Mouse (Mus musculus) T-helper 2 cell (primary cell): Measurements from ENCODE around the gene Ankrd35.
"Not testable (repeated sequence)": the region's sequence is repeated elsewhere in the genome, so short reads cannot be mapped to it uniquely, and the experiment has no call there.

Source experiments
- in situ Hi-C: fragments of 300-600 bp; cut with MboI, MseI; formaldehyde crosslinking; loops from one replicate; pipeline ENCODE4 v1.15.1; 2025; ENCODE audit warnings: high pct_unique_total_duplicates

The Ankrd35 gene

DNA sequence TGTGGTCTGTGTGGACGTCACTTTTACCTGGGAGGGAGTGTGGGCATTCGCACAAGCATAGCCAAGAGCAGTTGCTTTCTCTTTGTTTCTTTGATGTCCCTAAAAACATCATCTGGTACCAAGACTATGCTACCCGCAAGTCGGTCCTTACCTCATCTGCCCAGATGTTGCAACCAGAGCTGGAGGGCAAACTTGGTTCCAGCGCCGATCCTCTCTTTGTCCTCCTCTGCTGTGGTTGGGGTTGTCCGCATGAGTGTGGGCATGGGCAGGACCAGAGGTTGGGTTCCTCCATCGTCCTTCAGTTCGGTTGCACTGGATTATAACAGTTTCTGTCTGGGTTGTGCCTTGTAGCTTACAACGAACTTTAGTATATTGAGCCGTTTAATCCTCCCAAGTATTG lies 36.3 kb downstream of the Ankrd35 start:
- in situ Hi-C loops = no loop called here

GRCm38 (mm10) chr3:96706984-96707383 lies 37.1 kb downstream of the Ankrd35 start:
- in situ Hi-C loops = no loop called here

DNA sequence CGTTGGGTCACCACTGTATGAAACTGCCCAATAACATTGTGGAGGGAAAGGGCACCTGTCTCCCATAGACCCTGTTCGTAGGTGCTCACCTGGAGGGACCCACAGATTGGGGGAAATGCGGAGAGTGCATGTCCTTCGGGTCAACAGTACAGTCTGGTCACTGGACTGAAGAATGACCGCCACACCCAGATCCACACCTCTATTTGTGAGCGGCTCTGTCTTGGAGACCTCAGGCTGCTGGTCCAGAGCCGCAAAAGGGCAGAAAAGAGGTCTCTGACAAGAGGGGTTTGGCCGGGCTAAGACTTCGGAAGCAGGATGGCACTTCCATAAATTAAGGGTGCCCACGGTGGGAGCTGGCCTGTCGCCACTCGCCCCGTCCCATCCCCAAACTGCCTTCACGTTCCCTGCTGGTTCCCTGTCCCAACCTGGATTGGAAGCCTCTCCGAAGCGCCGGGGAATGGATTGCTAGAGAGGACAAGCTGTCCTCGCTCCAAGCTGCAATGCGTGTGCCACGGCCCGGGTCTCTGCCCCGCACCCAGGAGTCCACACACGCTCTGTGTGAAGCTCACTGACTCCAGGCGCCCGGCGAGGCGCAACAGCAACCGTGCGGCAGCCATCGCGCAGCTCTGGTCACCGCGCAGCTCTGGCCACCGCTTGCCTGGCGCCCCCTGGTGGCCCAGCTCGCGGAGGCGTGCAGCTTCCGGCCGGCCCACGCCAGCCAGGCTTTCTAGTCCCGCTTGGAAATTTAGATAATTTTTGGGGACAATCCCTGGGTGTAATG lies 38.2 kb downstream of the Ankrd35 start, which contains the start of gene Nudt17:
TSS of gene Nudt17 (minus strand) at position 660 of the 781 bp plus-strand sequence.
- in situ Hi-C loops = no loop called here

DNA sequence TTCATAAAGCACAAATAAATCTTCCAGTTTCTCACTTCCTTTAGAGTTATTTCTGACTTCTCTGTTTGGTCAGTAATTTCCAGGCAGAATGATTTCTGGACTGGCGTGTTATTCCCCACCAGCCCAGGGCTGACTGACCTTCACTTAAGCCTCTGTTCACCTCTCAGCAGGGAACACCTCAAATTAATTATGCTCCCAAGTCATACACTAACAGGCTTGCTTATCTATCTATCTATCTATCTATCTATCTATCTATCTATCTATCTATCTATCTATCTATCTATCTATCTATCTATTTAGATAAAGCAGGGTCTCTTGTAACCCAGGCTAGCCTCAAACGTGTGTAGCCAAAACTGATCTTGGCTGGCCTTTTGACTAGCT lies 38.7 kb downstream of the Ankrd35 start:
- in situ Hi-C loops = no loop called here

DNA sequence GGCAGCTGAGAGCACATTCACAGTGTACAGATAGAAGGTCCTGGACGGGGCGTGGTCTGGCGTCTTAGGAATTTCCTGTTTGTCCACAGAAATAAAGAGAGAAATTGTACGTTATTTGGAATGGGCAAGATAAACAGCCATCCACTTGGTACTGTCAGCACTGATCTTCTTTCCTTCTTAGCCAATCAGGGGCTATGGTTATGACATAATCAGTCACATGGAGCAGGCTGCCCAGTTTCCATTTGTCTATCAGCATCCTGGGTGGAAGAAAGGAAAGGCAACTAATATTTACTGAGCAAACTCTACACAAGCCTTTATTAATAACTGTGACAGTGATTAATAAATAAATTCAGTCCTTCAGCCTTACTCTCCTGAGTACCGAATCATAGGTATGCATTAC lies 44.4 kb downstream of the Ankrd35 start:
- in situ Hi-C loops = no loop called here

- in situ Hi-C loops = no loop called here
Observed at GRCm38 (mm10) chr3:96715854-96716253, 45.9 kb downstream of the Ankrd35 start.

- in situ Hi-C loops = no loop called here
Observed at GRCm38 (mm10) chr3:96719173-96719572, 49.2 kb downstream of the Ankrd35 start.

DNA sequence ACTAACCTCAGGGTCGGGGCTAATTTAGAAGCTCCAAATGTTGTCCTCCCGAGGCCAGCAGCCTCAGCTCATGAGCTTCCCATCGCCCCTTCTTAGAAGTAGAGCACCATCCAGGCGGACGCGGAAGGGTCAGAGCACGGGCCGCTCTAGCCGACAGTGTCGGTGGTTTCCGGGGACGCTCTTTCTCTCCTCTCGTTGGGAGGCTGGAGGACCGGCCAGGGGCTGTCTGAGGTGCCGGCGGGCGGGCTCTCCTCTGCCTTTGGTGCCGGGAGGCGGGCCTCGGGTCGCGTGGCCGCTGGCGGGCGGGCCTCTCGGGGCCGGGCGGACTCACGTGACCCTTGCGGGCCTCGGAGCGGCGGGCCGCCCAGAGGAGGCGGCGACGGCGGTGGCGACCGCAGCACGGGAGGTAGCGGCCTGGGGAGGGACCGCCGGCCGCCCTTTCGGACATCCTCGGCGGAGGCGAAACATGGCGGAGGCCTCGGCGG lies 57.5 kb downstream of the Ankrd35 start, which contains the start of the genes Polr3c and Rnf115:
TSS of gene Polr3c (minus strand) at position 286 of the 485 bp plus-strand sequence.
TSS of gene Rnf115 (plus strand) at position 322 of the 485 bp plus-strand sequence.
- in situ Hi-C loops = no loop called here

GRCm38 (mm10) chr3:96727828-96728633 lies 58.1 kb downstream of the Ankrd35 start:
- in situ Hi-C loops = no loop called here

DNA sequence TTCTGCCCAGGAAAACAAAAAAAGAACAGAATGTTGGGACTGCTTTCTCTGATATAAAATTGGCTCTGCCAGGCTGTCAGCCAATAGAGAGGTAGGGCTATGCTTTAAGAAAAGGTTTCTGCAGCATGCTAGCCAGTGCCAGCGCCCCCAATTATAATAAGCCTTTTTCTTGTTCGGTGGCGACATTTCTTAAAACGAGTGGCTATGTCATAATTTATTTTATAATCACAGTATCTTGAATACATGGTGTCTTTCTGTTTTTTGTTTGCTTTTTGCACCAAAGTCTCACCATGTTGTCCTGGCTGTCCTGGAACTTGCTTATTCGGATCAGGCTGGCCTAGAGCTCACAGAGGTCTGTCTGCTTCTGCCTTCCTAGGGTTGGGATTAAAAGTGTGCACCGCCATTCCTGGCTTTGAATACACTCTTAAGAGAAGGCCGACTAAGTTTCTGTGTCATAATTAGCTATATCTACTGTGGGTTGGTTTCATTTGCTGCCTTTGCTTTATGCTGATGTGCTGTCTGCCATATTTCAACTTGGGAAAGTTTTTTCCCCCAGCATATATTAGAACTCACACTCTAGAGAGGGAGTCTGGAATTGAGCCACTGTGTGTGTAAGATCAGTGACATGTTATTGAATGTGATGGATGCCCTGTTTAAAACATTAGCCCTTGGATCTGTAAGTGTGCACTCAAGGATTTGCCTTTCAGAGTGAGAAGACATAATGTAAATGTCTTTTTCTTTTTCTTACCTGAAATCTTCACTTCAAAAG lies 58.9 kb downstream of the Ankrd35 start:
- in situ Hi-C loops = no loop called here

GRCm38 (mm10) chr3:96729403-96729784 lies 59.5 kb downstream of the Ankrd35 start:
- in situ Hi-C loops = no loop called here

DNA sequence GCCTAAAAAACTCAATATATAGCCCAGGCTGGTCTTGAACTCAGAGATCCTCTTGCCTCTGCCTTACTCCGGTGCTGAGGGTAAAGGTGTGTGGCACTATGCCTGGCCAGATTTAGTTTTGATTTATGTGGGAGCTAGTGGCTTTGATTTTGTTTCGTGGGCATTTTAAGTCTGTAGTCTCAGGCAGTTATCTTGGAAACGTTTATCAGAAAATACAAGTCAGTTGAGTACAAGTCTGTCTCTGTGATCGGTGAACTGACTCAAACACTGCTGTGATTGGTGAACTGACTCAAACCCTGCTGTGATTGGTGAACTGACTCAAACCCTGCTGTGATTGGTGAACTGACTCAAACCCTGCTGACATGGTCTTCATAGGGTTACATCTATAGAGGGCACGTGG lies 60.9 kb downstream of the Ankrd35 start:
- in situ Hi-C loops = no loop called here

DNA sequence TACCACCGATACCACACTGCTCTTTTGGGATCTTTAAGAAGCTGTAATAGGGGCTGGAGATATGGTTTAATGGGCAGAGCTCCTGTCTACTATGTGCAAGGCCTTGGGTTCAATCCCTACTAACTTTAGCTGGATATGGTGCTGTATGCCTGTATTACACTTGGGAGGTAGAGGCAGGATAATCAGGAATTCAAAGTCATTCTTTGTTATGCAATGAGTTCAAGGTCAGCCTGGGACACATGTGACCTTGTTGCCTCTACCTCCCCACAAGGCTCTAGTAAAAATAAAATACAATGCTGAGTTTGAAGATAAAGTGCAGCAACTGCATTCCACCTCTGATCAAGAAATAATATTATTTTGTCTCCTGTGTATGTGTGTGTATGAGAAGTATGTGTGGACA lies 64.1 kb downstream of the Ankrd35 start:
- in situ Hi-C loops = no loop called here

DNA sequence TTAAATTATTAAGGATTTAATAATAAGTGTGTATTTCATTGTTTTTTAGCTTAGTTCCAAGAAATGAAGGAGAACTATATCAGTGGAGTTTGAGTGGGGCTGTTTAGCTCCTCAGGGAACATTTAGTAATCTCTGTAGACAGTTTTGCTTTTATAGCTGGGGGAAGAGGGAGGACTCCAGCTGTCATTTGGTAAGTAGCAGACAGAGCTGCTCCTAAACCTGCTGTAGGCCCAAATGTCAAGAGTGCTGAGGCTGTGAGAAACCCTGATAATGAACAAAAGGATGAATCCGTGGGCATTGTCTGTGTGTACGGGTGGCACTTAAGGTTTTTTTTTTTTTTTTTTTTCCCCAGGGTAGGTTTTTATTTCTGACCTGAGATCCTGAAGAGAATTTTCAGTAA lies 65.3 kb downstream of the Ankrd35 start:
- in situ Hi-C loops = no loop called here

DNA sequence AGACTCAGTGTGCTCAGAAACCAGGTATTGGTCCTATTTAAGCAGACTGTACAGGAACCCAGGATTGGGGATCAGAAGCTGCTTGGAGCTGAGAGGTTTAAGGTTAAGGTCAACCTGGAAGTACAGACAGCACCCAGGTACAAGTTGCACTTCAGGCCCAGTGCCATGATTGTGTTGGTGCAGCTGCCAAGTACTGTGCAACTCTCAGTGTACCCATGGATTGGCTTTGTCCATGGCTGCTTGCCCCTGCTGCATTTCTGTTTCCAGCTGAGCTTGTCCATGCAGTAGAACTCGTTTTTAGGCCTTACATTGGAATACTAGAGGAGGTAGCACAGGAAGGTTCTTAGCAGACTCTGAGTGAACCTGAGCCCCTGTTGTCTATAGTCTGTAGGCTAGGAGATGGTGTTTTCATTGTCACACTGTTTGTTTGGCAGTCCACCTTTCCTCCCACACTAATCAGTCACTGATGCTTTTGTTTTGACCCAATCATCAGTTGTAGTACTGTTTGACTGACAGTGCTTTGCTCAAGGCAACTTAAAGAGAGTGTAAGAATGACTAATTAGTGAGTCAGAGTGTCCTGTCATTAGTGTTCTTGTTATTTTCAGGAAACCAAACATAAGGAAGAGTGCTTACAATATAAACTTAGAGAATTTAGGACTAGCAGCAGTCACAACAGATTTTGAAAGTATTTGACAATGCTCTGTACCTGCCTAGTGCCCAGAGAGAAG lies 67.2 kb downstream of the Ankrd35 start:
- in situ Hi-C loops = no loop called here

DNA sequence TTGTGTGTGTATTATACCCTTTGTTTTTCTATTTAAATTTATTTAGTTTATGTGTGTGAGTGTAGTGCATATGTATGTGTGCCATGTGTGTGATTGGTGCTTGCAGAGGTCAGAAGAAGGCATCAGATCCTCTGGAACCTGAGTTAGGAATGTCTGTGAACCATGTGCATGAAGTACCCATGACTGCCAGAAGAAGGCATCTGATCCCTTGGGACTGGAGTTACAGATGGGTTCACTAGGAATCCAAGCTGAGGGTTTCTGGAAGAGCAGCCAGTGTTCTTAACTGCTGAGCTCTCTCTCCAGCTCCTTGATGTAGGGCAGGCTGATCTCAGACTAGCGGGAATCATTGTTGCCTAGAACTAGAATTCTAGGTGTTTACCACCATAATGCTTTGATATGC lies 68.1 kb downstream of the Ankrd35 start:
- in situ Hi-C loops = no loop called here

- in situ Hi-C loops = not testable (repeated sequence)
Observed at GRCm38 (mm10) chr3:96740279-96740678, 70.3 kb downstream of the Ankrd35 start.
